Mouse (Mus musculus): Measurements from ENCODE around the gene P4hb.

GRCm38 (mm10) chr11:120571122-120571521 is 1.9 kb downstream of the P4hb start:
- TF ChIP-seq CTCF (IDR thresholded peaks at IDR 0.05; ENCODE audit: borderline replicate concordance, control insufficient read depth, extremely low read depth, insufficient read depth, low read length, poor library complexity) (no peak), POLR2A (IDR thresholded peaks at IDR 0.05; ENCODE audit: control insufficient read depth, extremely low read depth, insufficient read depth, low read length, poor library complexity) (no peak)

All from thymus, adult 2 months (tissue).